Mouse (Mus musculus): Measurements from ENCODE around the gene Park7. TPM values are rescaled to one million over a fixed set of nuclear protein-coding genes. Genes with fewer than 3 reads are reported as not detected.
"Not testable (repeated sequence)": the region's sequence is repeated elsewhere in the genome, so short reads cannot be mapped to it uniquely, and the experiment has no call there.

Gene Park7
- total and polyA plus RNA-seq, 2 experiments from 2014 or later = 180 to 427 TPM

GRCm38 (mm10) chr4:150908512-150908911 lies 5.7 kb downstream of the Park7 start:
- H3K4me1 ChIP-seq (ENCODE audit: insufficient read depth, low read length); H3K27me3 ChIP-seq (ENCODE audit: insufficient read depth, low read length); H3K27ac ChIP-seq (ENCODE audit: low read depth, low read length); H3K4me3 ChIP-seq (ENCODE audit: low read depth, low read length); H3K4me2 ChIP-seq (ENCODE audit: low read depth, low read length, poor library complexity, severe bottlenecking); ATAC-seq (ENCODE audit: low FRiP score); H3K9me3 ChIP-seq (ENCODE audit: low read length); DNase-seq (ENCODE audit: low spot score); H3K9ac ChIP-seq (replicated peaks; ENCODE audit: low read length, poor library complexity, severe bottlenecking): not testable (repeated sequence)
- H3K36me3 ChIP-seq (ENCODE audit: insufficient read depth, low read length) = peaks cover 21% of the 10 kb centered on the region
- WGBS = 80% methylated on average over 5 of the region's 5 CpGs
- TF ChIP-seq CTCF (IDR thresholded peaks at IDR 0.05) = peak; percentile 47

GRCm38 (mm10) chr4:150907099-150907498 lies 7.1 kb downstream of the Park7 start:
- Histone ChIP-seq H3K27me3 (ENCODE audit: insufficient read depth, low read length) (no peaks in the 10 kb centered on the region), H3K27ac (ENCODE audit: low read depth, low read length) (no peak overlapping the region), H3K4me1 (ENCODE audit: insufficient read depth, low read length) (no peaks in the 10 kb centered on the region), H3K9ac (replicated peaks; ENCODE audit: low read length, poor library complexity, severe bottlenecking) (no peak overlapping the region), H3K36me3 (ENCODE audit: insufficient read depth, low read length) (peaks cover 33% of the 10 kb centered on the region), H3K4me2 (ENCODE audit: low read depth, low read length, poor library complexity, severe bottlenecking) (no peak overlapping the region), H3K4me3 (ENCODE audit: low read depth, low read length) (no peak overlapping the region), H3K9me3 (ENCODE audit: low read length) (no peaks in the 10 kb centered on the region)
- DNase-seq (ENCODE audit: low spot score) (no peak), ATAC-seq (ENCODE audit: low FRiP score) (no peak)
- 96% methylated on average over 8 of the region's 8 CpGs for WGBS
- TF ChIP-seq CTCF (IDR thresholded peaks at IDR 0.05) = no peak

- no peaks in the 10 kb centered on the region for H3K4me1 ChIP-seq (ENCODE audit: insufficient read depth, low read length)
- peaks cover 48% of the 10 kb centered on the region for H3K36me3 ChIP-seq (ENCODE audit: insufficient read depth, low read length)
- 95% methylated on average over 14 of the region's 14 CpGs for WGBS
- DNase-seq (ENCODE audit: low spot score) (no peak), ATAC-seq (ENCODE audit: low FRiP score) (no peak)
- no peaks in the 10 kb centered on the region for H3K9me3 ChIP-seq (ENCODE audit: low read length)
- H3K4me3 ChIP-seq (ENCODE audit: low read depth, low read length) = no peak overlapping the region
- TF ChIP-seq CTCF (IDR thresholded peaks at IDR 0.05) = no peak
- no peaks in the 10 kb centered on the region for H3K27me3 ChIP-seq (ENCODE audit: insufficient read depth, low read length)
- H3K27ac ChIP-seq (ENCODE audit: low read depth, low read length) = no peak overlapping the region
- H3K9ac ChIP-seq (replicated peaks; ENCODE audit: low read length, poor library complexity, severe bottlenecking) = no peak overlapping the region
- no peak overlapping the region for H3K4me2 ChIP-seq (ENCODE audit: low read depth, low read length, poor library complexity, severe bottlenecking)
These were observed 11.0 kb downstream of the Park7 start for GRCm38 (mm10) chr4:150903091-150903742.

DNA sequence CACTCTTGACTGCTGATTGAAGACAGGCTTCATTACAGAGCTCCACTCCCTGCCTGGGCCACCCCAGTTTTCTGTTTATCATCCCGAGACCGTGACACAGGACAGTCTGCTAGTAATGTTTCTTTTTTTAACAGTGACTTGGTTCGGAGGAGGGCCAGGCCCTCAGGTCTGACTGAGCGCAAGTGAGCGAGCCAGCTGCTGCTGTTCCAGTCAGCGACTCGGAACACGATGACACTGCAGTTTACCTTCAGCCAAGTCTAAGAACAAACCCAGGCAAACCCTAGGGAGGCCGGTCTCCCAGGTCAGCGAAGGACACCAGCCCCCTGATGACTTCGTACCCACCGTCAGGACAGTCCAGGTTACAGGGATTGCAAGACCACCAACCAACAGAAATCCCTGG lies 12.2 kb downstream of the Park7 start:
- 93% methylated on average over 12 of the region's 12 CpGs for WGBS
- no peak overlapping the region for H3K27ac ChIP-seq (ENCODE audit: low read depth, low read length)
- H3K9ac ChIP-seq (replicated peaks; ENCODE audit: low read length, poor library complexity, severe bottlenecking) = no peak overlapping the region
- no peaks in the 10 kb centered on the region for H3K4me1 ChIP-seq (ENCODE audit: insufficient read depth, low read length)
- ATAC-seq (ENCODE audit: low FRiP score) (no peak), DNase-seq (ENCODE audit: low spot score) (no peak)
- TF ChIP-seq CTCF (IDR thresholded peaks at IDR 0.05) = no peak
- no peak overlapping the region for H3K4me2 ChIP-seq (ENCODE audit: low read depth, low read length, poor library complexity, severe bottlenecking)
- no peaks in the 10 kb centered on the region for H3K27me3 ChIP-seq (ENCODE audit: insufficient read depth, low read length)
- no peak overlapping the region for H3K4me3 ChIP-seq (ENCODE audit: low read depth, low read length)
- peaks cover 59% of the 10 kb centered on the region for H3K36me3 ChIP-seq (ENCODE audit: insufficient read depth, low read length)
- no peaks in the 10 kb centered on the region for H3K9me3 ChIP-seq (ENCODE audit: low read length)

DNA sequence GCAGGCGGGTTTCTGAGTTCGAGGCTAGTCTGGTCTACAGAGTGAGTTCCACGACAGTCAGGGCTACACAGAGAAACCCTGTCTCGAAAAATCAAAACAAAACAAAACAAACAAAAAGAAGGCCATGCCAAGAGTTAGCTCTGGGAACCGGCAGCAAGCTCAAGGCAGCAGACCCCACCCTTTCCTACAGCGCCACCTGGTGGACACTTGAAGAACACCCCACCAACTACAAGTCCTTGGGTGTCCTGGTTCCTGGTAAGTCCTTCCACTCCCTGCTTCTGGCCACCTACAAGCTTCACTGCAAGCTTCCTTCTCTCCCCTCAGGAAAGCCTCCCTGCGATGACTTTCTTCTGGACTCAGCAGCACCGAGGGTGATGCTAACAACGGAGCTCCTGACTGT lies 12.6 kb downstream of the Park7 start:
- Histone ChIP-seq H3K36me3 (ENCODE audit: insufficient read depth, low read length) (peaks cover 62% of the 10 kb centered on the region), H3K27me3 (ENCODE audit: insufficient read depth, low read length) (no peaks in the 10 kb centered on the region), H3K27ac (ENCODE audit: low read depth, low read length) (no peak overlapping the region), H3K4me2 (ENCODE audit: low read depth, low read length, poor library complexity, severe bottlenecking) (no peak overlapping the region), H3K4me3 (ENCODE audit: low read depth, low read length) (no peak overlapping the region), H3K4me1 (ENCODE audit: insufficient read depth, low read length) (no peaks in the 10 kb centered on the region), H3K9me3 (ENCODE audit: low read length) (no peaks in the 10 kb centered on the region), H3K9ac (replicated peaks; ENCODE audit: low read length, poor library complexity, severe bottlenecking) (no peak overlapping the region)
- ATAC-seq (ENCODE audit: low FRiP score) = no peak
- DNase-seq (ENCODE audit: low spot score) = peak; percentile 62
- TF ChIP-seq CTCF (IDR thresholded peaks at IDR 0.05) = peak; percentile 89
- 56% methylated on average over 9 of the region's 9 CpGs for WGBS

DNA sequence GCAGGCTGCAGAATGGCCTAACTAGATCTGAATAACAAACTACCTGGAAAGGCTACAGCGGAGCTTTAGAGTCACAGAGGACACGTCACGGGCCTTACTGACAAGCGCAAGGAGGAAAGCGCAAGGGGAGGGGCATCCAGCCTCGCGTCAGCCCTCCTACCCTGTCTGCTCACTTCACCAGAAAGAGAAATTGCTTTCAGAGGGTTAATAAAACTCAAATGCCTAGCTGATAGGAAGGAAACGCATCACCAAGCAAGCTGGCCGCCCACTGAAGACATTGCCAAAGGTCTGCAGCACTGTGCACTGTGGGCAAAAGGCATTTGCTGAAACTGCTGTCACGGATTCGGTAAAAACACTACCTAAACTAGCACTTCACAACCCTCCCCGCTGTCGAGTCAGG lies 13.8 kb downstream of the Park7 start:
- no peaks in the 10 kb centered on the region for H3K27me3 ChIP-seq (ENCODE audit: insufficient read depth, low read length)
- WGBS = 96% methylated on average over 13 of the region's 13 CpGs
- H3K27ac ChIP-seq (ENCODE audit: low read depth, low read length) = no peak overlapping the region
- DNase-seq (ENCODE audit: low spot score) (no peak), ATAC-seq (ENCODE audit: low FRiP score) (no peak)
- peaks cover 65% of the 10 kb centered on the region for H3K36me3 ChIP-seq (ENCODE audit: insufficient read depth, low read length)
- no peak for TF ChIP-seq CTCF (IDR thresholded peaks at IDR 0.05)
- H3K4me3 ChIP-seq (ENCODE audit: low read depth, low read length) = no peak overlapping the region
- H3K4me1 ChIP-seq (ENCODE audit: insufficient read depth, low read length) = no peaks in the 10 kb centered on the region
- no peak overlapping the region for H3K4me2 ChIP-seq (ENCODE audit: low read depth, low read length, poor library complexity, severe bottlenecking)
- H3K9me3 ChIP-seq (ENCODE audit: low read length) = no peaks in the 10 kb centered on the region
- no peak overlapping the region for H3K9ac ChIP-seq (replicated peaks; ENCODE audit: low read length, poor library complexity, severe bottlenecking)

Data from midbrain, postnatal 0 days (tissue).